Mouse (Mus musculus) liver, embryonic 13.5 days (tissue): Measurements from ENCODE around the gene Trim46. TPM values are rescaled to one million over a fixed set of nuclear protein-coding genes. Genes with fewer than 3 reads are reported as not detected.
A peak's percentile ranks its signal among the peaks of the same experiment; 100 is the strongest.

ENCODE experiments used
- ATAC-seq: fragments of 200-750 bp; cut with Nextera tagmentation; 2 replicates; pipeline ENCODE4 v1.8.0; 2017; ENCODE audit warnings: low read depth, mild to moderate bottlenecking, moderate number of reproducible peaks, moderate library complexity
- DNase-seq: peaks from one replicate; pipeline ENCODE4 v3.0.0; 2022
- H3K27ac ChIP-seq: fragments of 300-500 bp; sonication (generic); 2 replicates; pipeline ENCODE4 v1.5.1; 2015; ENCODE audit warnings: moderate library complexity, mild to moderate bottlenecking, inconsistent platforms
- H3K27me3 ChIP-seq: fragments of 300-500 bp; sonication (generic); 2 replicates; pipeline ENCODE4 v1.6.1; 2015; ENCODE audit warnings: mild to moderate bottlenecking, inconsistent platforms
- H3K36me3 ChIP-seq: fragments of 300-500 bp; sonication (generic); 2 replicates; pipeline ENCODE4 v1.6.1; 2015; ENCODE audit warnings: mild to moderate bottlenecking, inconsistent platforms
- H3K4me1 ChIP-seq: fragments of 300-500 bp; sonication (generic); replicated peaks from 2 replicates; pipeline ENCODE4 v1.6.1; 2015; ENCODE audit warnings: inconsistent platforms
- H3K4me2 ChIP-seq: fragments of 300-500 bp; sonication (generic); 2 replicates; pipeline ENCODE4 v1.6.1; 2015; ENCODE audit warnings: inconsistent platforms, mild to moderate bottlenecking, moderate library complexity
- H3K4me3 ChIP-seq: fragments of 300-500 bp; sonication (generic); replicated peaks from 2 replicates; pipeline ENCODE4 v1.5.1; 2015; ENCODE audit warnings: mild to moderate bottlenecking, inconsistent platforms
- H3K9ac ChIP-seq: fragments of 300-500 bp; sonication (generic); 2 replicates; pipeline ENCODE4 v1.6.1; 2015; ENCODE audit warnings: mild to moderate bottlenecking, inconsistent platforms
- H3K9me3 ChIP-seq: fragments of 300-500 bp; sonication (generic); replicated peaks from 2 replicates; pipeline ENCODE4 v1.6.1; 2016; ENCODE audit warnings: inconsistent platforms
- WGBS: fragments of 180-500 bp; shearing (Covaris S2); methylation state at CpG from one replicate; pipeline ENCODE4 v1.1.7; 2015; ENCODE audit not compliant: insufficient replicate concordance; 5-methylcytosine and 5-hydroxymethylcytosine counted together
- polyA plus RNA-seq: library from polyadenylated mRNA; unstranded; fragments of >200 nt; fragmentation: Nextera tagmentation; extraction: Ambion mirVana; gene quantifications from 2 replicates; pipeline ENCODE4 v1.2.1, GENCODE M21; 2015

Gene Trim46
- polyA plus RNA-seq, 1 experiment from 2014 or later = 0.23 TPM

GRCm38 (mm10) chr3:89208736-89209135 lies 37.4 kb downstream of the Trim46 start:
- DNase-seq (no peak), ATAC-seq (no peak)
- H3K9ac ChIP-seq = no peak overlapping the region
- H3K4me2 ChIP-seq = no peak overlapping the region
- no peaks in the 10 kb centered on the region for H3K9me3 ChIP-seq
- 87% methylated on average over 6 of the region's 6 CpGs for WGBS
- H3K4me1 ChIP-seq = peaks cover 26% of the 10 kb centered on the region
- no peak overlapping the region for H3K4me3 ChIP-seq
- no peak overlapping the region for H3K27ac ChIP-seq
- H3K36me3 ChIP-seq = peaks cover 64% of the 10 kb centered on the region
- no peaks in the 10 kb centered on the region for H3K27me3 ChIP-seq

- H3K27me3 ChIP-seq = no peaks in the 10 kb centered on the region
- peaks cover 64% of the 10 kb centered on the region for H3K36me3 ChIP-seq
- peaks cover 28% of the 10 kb centered on the region for H3K4me1 ChIP-seq
- WGBS = 82% methylated on average over 13 of the region's 13 CpGs
- H3K4me3 ChIP-seq = no peak overlapping the region
- DNase-seq (no peak), ATAC-seq (no peak)
- no peak overlapping the region for H3K9ac ChIP-seq
- H3K4me2 ChIP-seq = no peak overlapping the region
- no peaks in the 10 kb centered on the region for H3K9me3 ChIP-seq
- H3K27ac ChIP-seq = no peak overlapping the region
Observed at GRCm38 (mm10) chr3:89208075-89208657, 37.9 kb downstream of the Trim46 start.

GRCm38 (mm10) chr3:89206695-89207094 lies 39.4 kb downstream of the Trim46 start:
- ATAC-seq = no peak
- peaks cover 64% of the 10 kb centered on the region for H3K36me3 ChIP-seq
- H3K27me3 ChIP-seq = no peaks in the 10 kb centered on the region
- no peaks in the 10 kb centered on the region for H3K9me3 ChIP-seq
- DNase-seq = no peak
- H3K27ac ChIP-seq = no peak overlapping the region
- no peak overlapping the region for H3K4me2 ChIP-seq
- no peak overlapping the region for H3K4me3 ChIP-seq
- H3K9ac ChIP-seq = no peak overlapping the region
- peaks cover 18% of the 10 kb centered on the region for H3K4me1 ChIP-seq
- WGBS = 64% methylated on average over 2 of the region's 2 CpGs

GRCm38 (mm10) chr3:89206079-89206478 lies 40.0 kb downstream of the Trim46 start:
- DNase-seq = no peak
- Histone ChIP-seq H3K4me3 (no peak overlapping the region), H3K4me2 (no peak overlapping the region), H3K9ac (no peak overlapping the region), H3K27me3 (no peaks in the 10 kb centered on the region), H3K36me3 (peaks cover 64% of the 10 kb centered on the region), H3K9me3 (no peaks in the 10 kb centered on the region), H3K4me1 (peaks cover 15% of the 10 kb centered on the region), H3K27ac (no peak overlapping the region)
- 84% methylated on average over 7 of the region's 7 CpGs for WGBS
- ATAC-seq = no peak

GRCm38 (mm10) chr3:89203142-89203514 lies 43.0 kb downstream of the Trim46 start:
- H3K4me3 ChIP-seq = peak overlapping the region; percentile 69
- H3K4me1 ChIP-seq = peaks cover 12% of the 10 kb centered on the region
- H3K36me3 ChIP-seq = peaks cover 34% of the 10 kb centered on the region
- no peaks in the 10 kb centered on the region for H3K9me3 ChIP-seq
- peak overlapping the region; percentile 60 for H3K27ac ChIP-seq
- DNase-seq (no peak), ATAC-seq (peak; percentile 30; the same call in 1 of the 2 replicates)
- peak overlapping the region; percentile 75 for H3K9ac ChIP-seq
- peak overlapping the region; percentile 81 for H3K4me2 ChIP-seq
- WGBS = 26% methylated on average over 5 of the region's 5 CpGs
- 0 out of 2 replicates have a peak, but pooled peaks cover 2% of the 10 kb centered on the region for H3K27me3 ChIP-seq

- peaks cover 12% of the 10 kb centered on the region for H3K4me1 ChIP-seq
- DNase-seq = peak; percentile 79
- 0 out of 2 replicates have a peak, but pooled peaks cover 6% of the 10 kb centered on the region for H3K27me3 ChIP-seq
- H3K36me3 ChIP-seq = peaks cover 28% of the 10 kb centered on the region
- peak within 1 kb of the TSS; percentile 81 for H3K4me2 ChIP-seq
- H3K9ac ChIP-seq = peak within 1 kb of the TSS; percentile 75
- H3K9me3 ChIP-seq = no peaks in the 10 kb centered on the region
- peak; percentile 81 for ATAC-seq
- H3K27ac ChIP-seq = peak within 1 kb of the TSS; percentile 60
- whole genome bisulfite sequencing = 20% methylated on average over 13 of the region's 13 CpGs
- H3K4me3 ChIP-seq = peak within 1 kb of the TSS; percentile 69
Observed at GRCm38 (mm10) chr3:89202253-89203141, 43.6 kb downstream of the Trim46 start, which contains the start of gene Gba. Gba (plus strand) TSS chr3:89202928.

GRCm38 (mm10) chr3:89199839-89200238 lies 46.3 kb downstream of the Trim46 start:
- 41% methylated on average over 3 of the region's 3 CpGs for WGBS

GRCm38 (mm10) chr3:89195979-89196877 lies 49.9 kb downstream of the Trim46 start:
- ATAC-seq (peak; percentile 95), DNase-seq (peak; percentile 80)
- H3K27me3 ChIP-seq = peaks cover 14% of the 10 kb centered on the region; the same call in 1 of the 2 replicates
- H3K4me2 ChIP-seq = peak overlapping the region; percentile 84
- H3K4me3 ChIP-seq = peak overlapping the region; percentile 61
- H3K9ac ChIP-seq = peak overlapping the region; percentile 69
- no peaks in the 10 kb centered on the region for H3K36me3 ChIP-seq
- 6% methylated on average over 33 of the region's 33 CpGs for WGBS
- no peaks in the 10 kb centered on the region for H3K9me3 ChIP-seq
- H3K27ac ChIP-seq = peak overlapping the region; percentile 71
- H3K4me1 ChIP-seq = peaks cover 21% of the 10 kb centered on the region

More at GRCm38 (mm10) chr3:89199839-89200238, 46.3 kb downstream of the Trim46 start:
- H3K9me3 ChIP-seq = no peaks in the 10 kb centered on the region
- peaks cover 14% of the 10 kb centered on the region; the same call in 1 of the 2 replicates for H3K27me3 ChIP-seq
- H3K4me3 ChIP-seq = no peak overlapping the region
- DNase-seq (no peak), ATAC-seq (no peak)
- H3K36me3 ChIP-seq = 0 out of 2 replicates have a peak, but pooled peaks cover 6% of the 10 kb centered on the region
- H3K4me1 ChIP-seq = peaks cover 33% of the 10 kb centered on the region
- no peak overlapping the region for H3K9ac ChIP-seq
- H3K27ac ChIP-seq = no peak overlapping the region
- no peak overlapping the region for H3K4me2 ChIP-seq

- H3K9me3 ChIP-seq = no peaks in the 10 kb centered on the region
- ATAC-seq = no peak
- peaks cover 14% of the 10 kb centered on the region; the same call in 1 of the 2 replicates for H3K27me3 ChIP-seq
- peaks cover 26% of the 10 kb centered on the region for H3K4me1 ChIP-seq
- no peak for DNase-seq
- no peak overlapping the region for H3K4me3 ChIP-seq
- H3K27ac ChIP-seq = no peak overlapping the region
- no peak overlapping the region for H3K4me2 ChIP-seq
- 82% methylated on average over 2 of the region's 2 CpGs for WGBS
- no peak overlapping the region for H3K9ac ChIP-seq
- H3K36me3 ChIP-seq = no peaks in the 10 kb centered on the region
Observed at GRCm38 (mm10) chr3:89193853-89194252, 52.3 kb downstream of the Trim46 start.

- ATAC-seq = no peak
- H3K36me3 ChIP-seq = 0 out of 2 replicates have a peak, but pooled peaks cover 2% of the 10 kb centered on the region
- no peak overlapping the region for H3K27ac ChIP-seq
- H3K4me2 ChIP-seq = no peak overlapping the region
- H3K4me3 ChIP-seq = no peak overlapping the region
- peaks cover 19% of the 10 kb centered on the region; the same call in 1 of the 2 replicates for H3K27me3 ChIP-seq
- 43% methylated on average over 1 of the region's 1 CpGs for WGBS
- no peak for DNase-seq
- no peak overlapping the region for H3K9ac ChIP-seq
- H3K4me1 ChIP-seq = peaks cover 27% of the 10 kb centered on the region
- no peaks in the 10 kb centered on the region for H3K9me3 ChIP-seq
Observed at GRCm38 (mm10) chr3:89193351-89193750, 52.8 kb downstream of the Trim46 start.
